In genomic region chr12:17729211-17729900, GRCm38 (mm10) we compare ENCODE assay signal across 10 mouse cellular contexts. TPM values are rescaled to one million over a fixed set of nuclear protein-coding genes. Genes with fewer than 3 reads are reported as not detected.
DNase-seq lines count a peak whose midpoint lies in the region; TF ChIP-seq lines count a peak whose summit lies in the region.
"Had no signal": no experiment of that assay in that cellular context is flagged by ENCODE, and none has a peak within 500 bp of the region (broad histone marks: within the 10 kb centered on the region; RNA-seq: fewer than 3 reads in every experiment).

No protein-coding gene starts in this region.

- H3K4me1 ChIP-seq in embryonic fibroblast, embryonic 13.5 days (ENCODE audit: control insufficient read depth, insufficient read depth, low read length) = peaks cover 15% of the 10 kb centered on the region

- no peak overlapping the region for H3K4me3 ChIP-seq in embryonic fibroblast, embryonic 13.5 days (ENCODE audit: insufficient read depth, low read length)
- H3K4me3 ChIP-seq: neural tube, embryonic 13.5 days had no signal

- intact Hi-C loops in left cerebral cortex, postnatal 10 days (cut with DNase I) = no loop called here
- intact Hi-C loops in left cerebral cortex, postnatal 4 days (cut with DNase I) = no loop called here
- intact Hi-C loops in heart, postnatal 36 days (cut with DNase I) = loop anchor here (2.0 kb wide), 1 partner anchor 33 kb away; no protein-coding TSS in a partner anchor

- TF ChIP-seq POLR2A in embryonic fibroblast, embryonic 13.5 days (IDR thresholded peaks at IDR 0.05; ENCODE audit: low read depth, low read length) = no peak

- TF ChIP-seq CTCF in embryonic fibroblast, embryonic 13.5 days (IDR thresholded peaks at IDR 0.05; ENCODE audit: borderline replicate concordance, insufficient read depth, low read length) = no peak

- peak overlapping the region; percentile 70 for H3K27ac ChIP-seq in embryonic fibroblast, embryonic 13.5 days (ENCODE audit: insufficient read depth, low read length)
- H3K27ac ChIP-seq: neural tube, embryonic 13.5 days had no signal

- peak; percentile 37 to 70 for DNase-seq in left cerebral cortex, postnatal 10 days (ENCODE audit: extremely low spot score in 1 of 2, low spot score in 2 of 2)
- DNase-seq in left cerebral cortex, postnatal 4 days = no peak
- DNase-seq in heart, postnatal 36 days = peak; percentile 69 to 81
- DNase-seq in lung, postnatal 36 days = peak; percentile 84
- DNase-seq in adrenal gland, postnatal 14 days = no peak
- no peak for DNase-seq in retina, postnatal 1 day
- DNase-seq in cerebellum, adult 9-11 months = no peak
- DNase-seq: layer of hippocampus, postnatal 36 days had no signal

RNA-seq across cellular contexts. Expression of gene Hpcal1, which starts 38.7 kb away (rescaled TPM):
- 10 to 100 TPM; 54.8 to 66.9 TPM for total RNA-seq in left cerebral cortex, postnatal 10 days (2021)
- total RNA-seq in left cerebral cortex, postnatal 4 days (2021) = 10 to 100 TPM; 28.7 to 49.3 TPM
- 41.1 and 49.0 TPM in 2 replicates for polyA plus RNA-seq in embryonic fibroblast, embryonic 13.5 days (2011; ENCODE audit: insufficient read length, low read depth, missing spikeins)
- total RNA-seq in heart, postnatal 36 days (2021) = 10 to 100 TPM; 18.7 to 24.7 TPM
- 26.8 and 33.4 TPM in 2 replicates for total RNA-seq in adrenal gland, postnatal 14 days (2021)

Comparison
In these comparisons a context has a peak if more than half of its experiments do, and no peak if none do; other contexts are left out.
1. DNase-seq: peak in left cerebral cortex, postnatal 10 days (2 of 2), heart, postnatal 36 days (2 of 2) and lung, postnatal 36 days (single experiment); none in left cerebral cortex, postnatal 4 days (single experiment), adrenal gland, postnatal 14 days (single experiment), retina, postnatal 1 day (single experiment) and cerebellum, adult 9-11 months (single experiment).